Mouse (Mus musculus) embryonic facial prominence, embryonic 13.5 days (tissue): ENCODE results near the gene S100b. TPM values are rescaled to one million over a fixed set of nuclear protein-coding genes. Genes with fewer than 3 reads are reported as not detected.

Source experiments
- ATAC-seq: fragments of 200-750 bp; cut with Nextera tagmentation; 2 replicates; pipeline ENCODE4 v1.8.0; 2017; ENCODE audit warnings: low read depth; ENCODE audit not compliant: insufficient number of reproducible peaks, insufficient read depth, low FRiP score, low TSS enrichment
- H3K27ac ChIP-seq: fragments of 300-500 bp; sonication (generic); 2 replicates; pipeline ENCODE4 v1.5.1; 2015; ENCODE audit warnings: moderate library complexity, mild to moderate bottlenecking, inconsistent platforms
- H3K27me3 ChIP-seq: fragments of 300-500 bp; sonication (generic); 2 replicates; pipeline ENCODE4 v1.6.1; 2015; ENCODE audit warnings: mild to moderate bottlenecking, inconsistent platforms
- H3K36me3 ChIP-seq: fragments of 300-500 bp; sonication (generic); 2 replicates; pipeline ENCODE4 v1.6.1; 2015; ENCODE audit warnings: mild to moderate bottlenecking, inconsistent platforms
- H3K4me1 ChIP-seq: fragments of 300-500 bp; sonication (generic); 2 replicates; pipeline ENCODE4 v1.6.1; 2015; ENCODE audit warnings: inconsistent platforms
- H3K4me2 ChIP-seq: fragments of 300-500 bp; sonication (generic); 2 replicates; pipeline ENCODE4 v1.6.1; 2015; ENCODE audit warnings: moderate library complexity, mild to moderate bottlenecking, inconsistent platforms
- H3K4me3 ChIP-seq: fragments of 300-500 bp; sonication (generic); 2 replicates; pipeline ENCODE4 v1.5.1; 2015; ENCODE audit warnings: mild to moderate bottlenecking, inconsistent platforms
- H3K9ac ChIP-seq: fragments of 300-500 bp; sonication (generic); 2 replicates; pipeline ENCODE4 v1.6.1; 2015; ENCODE audit warnings: mild to moderate bottlenecking, inconsistent platforms
- H3K9me3 ChIP-seq: fragments of 300-500 bp; sonication (generic); 2 replicates; pipeline ENCODE4 v1.6.1; 2016; ENCODE audit warnings: inconsistent platforms
- WGBS: fragments of 180-500 bp; shearing (Covaris S2); methylation state at CpG from one replicate; pipeline ENCODE4 v1.1.7; 2015; ENCODE audit warnings: mixed read lengths; 5-methylcytosine and 5-hydroxymethylcytosine counted together
- polyA plus RNA-seq: library from polyadenylated mRNA; unstranded; fragments of >200 nt; fragmentation: Nextera tagmentation; extraction: Ambion mirVana; gene quantifications from 2 replicates; pipeline ENCODE4 v1.2.1, GENCODE M21; 2015

Gene S100b
- polyA plus RNA-seq, 1 experiment from 2014 or later: 5.7 TPM

GRCm38 (mm10) chr10:76239401-76239800 lies 14.3 kb upstream of the S100b start:
- Histone ChIP-seq H3K9ac (no peak overlapping the region), H3K36me3 (peaks cover 7% of the 10 kb centered on the region; the same call in 1 of the 2 replicates), H3K9me3 (no peaks in the 10 kb centered on the region), H3K27me3 (no peaks in the 10 kb centered on the region), H3K27ac (no peak overlapping the region), H3K4me1 (peaks cover 11% of the 10 kb centered on the region), H3K4me2 (no peak overlapping the region), H3K4me3 (no peak overlapping the region)
- WGBS: 63% methylated on average over 4 of the region's 4 CpGs
- ATAC-seq: no peak

GRCm38 (mm10) chr10:76245106-76245505 lies 8.5 kb upstream of the S100b start:
- Histone ChIP-seq H3K27ac (no peak overlapping the region), H3K9me3 (no peaks in the 10 kb centered on the region), H3K4me1 (peaks cover 14% of the 10 kb centered on the region), H3K4me2 (no peak overlapping the region), H3K4me3 (no peak overlapping the region), H3K36me3 (no peaks in the 10 kb centered on the region), H3K27me3 (no peaks in the 10 kb centered on the region), H3K9ac (no peak overlapping the region)
- no peak for ATAC-seq
- 76% methylated on average over 2 of the region's 2 CpGs for WGBS

- H3K27me3 ChIP-seq: no peaks in the 10 kb centered on the region
- no peak overlapping the region for H3K4me2 ChIP-seq
- no peak overlapping the region for H3K4me3 ChIP-seq
- H3K27ac ChIP-seq: no peak overlapping the region
- no peaks in the 10 kb centered on the region for H3K36me3 ChIP-seq
- H3K9me3 ChIP-seq: no peaks in the 10 kb centered on the region
- no peak overlapping the region for H3K9ac ChIP-seq
- ATAC-seq: 0 out of 2 replicates have a peak, but pooled peaks have one; percentile 6
- peaks cover 14% of the 10 kb centered on the region for H3K4me1 ChIP-seq
- 54% methylated on average over 4 of the region's 4 CpGs for WGBS
Measured at GRCm38 (mm10) chr10:76246601-76247000, 7.1 kb upstream of the S100b start.

- Histone ChIP-seq H3K36me3 (no peaks in the 10 kb centered on the region), H3K4me2 (peak overlapping the region; percentile 5; the same call in 1 of the 2 replicates), H3K27ac (peak overlapping the region; percentile 23), H3K9me3 (no peaks in the 10 kb centered on the region), H3K4me1 (peaks cover 17% of the 10 kb centered on the region), H3K27me3 (no peaks in the 10 kb centered on the region), H3K4me3 (no peak overlapping the region), H3K9ac (no peak overlapping the region)
- 34% methylated on average over 21 of the region's 21 CpGs for WGBS
- no peak for ATAC-seq
Measured at GRCm38 (mm10) chr10:76247960-76248646, 5.5 kb upstream of the S100b start.

GRCm38 (mm10) chr10:76248647-76248968 lies 5.0 kb upstream of the S100b start:
- H3K4me3 ChIP-seq: no peak overlapping the region
- H3K9ac ChIP-seq: no peak overlapping the region
- H3K36me3 ChIP-seq: no peaks in the 10 kb centered on the region
- 51% methylated on average over 5 of the region's 5 CpGs for WGBS
- ATAC-seq: no peak
- H3K27ac ChIP-seq: peak overlapping the region; percentile 23
- 0 out of 2 replicates have a peak overlapping the region, but pooled peaks have one; percentile 5 for H3K4me2 ChIP-seq
- H3K27me3 ChIP-seq: no peaks in the 10 kb centered on the region
- no peaks in the 10 kb centered on the region for H3K9me3 ChIP-seq
- peaks cover 22% of the 10 kb centered on the region for H3K4me1 ChIP-seq

- H3K9ac ChIP-seq: no peak overlapping the region
- H3K4me3 ChIP-seq: no peak overlapping the region
- H3K4me2 ChIP-seq: no peak overlapping the region
- H3K4me1 ChIP-seq: peaks cover 32% of the 10 kb centered on the region
- H3K36me3 ChIP-seq: no peaks in the 10 kb centered on the region
- H3K27ac ChIP-seq: no peak overlapping the region
- ATAC-seq: no peak
- 84% methylated on average over 7 of the region's 7 CpGs for WGBS
- no peaks in the 10 kb centered on the region for H3K9me3 ChIP-seq
- H3K27me3 ChIP-seq: no peaks in the 10 kb centered on the region
Measured at GRCm38 (mm10) chr10:76250870-76251269, 2.8 kb upstream of the S100b start.

- H3K27ac ChIP-seq: peak overlapping the region; percentile 71
- H3K36me3 ChIP-seq: no peaks in the 10 kb centered on the region
- no peak overlapping the region for H3K4me3 ChIP-seq
- WGBS: 95% methylated on average over 1 of the region's 1 CpGs
- no peaks in the 10 kb centered on the region for H3K27me3 ChIP-seq
- H3K9me3 ChIP-seq: no peaks in the 10 kb centered on the region
- H3K4me2 ChIP-seq: no peak overlapping the region
- 0 out of 2 replicates have a peak overlapping the region, but pooled peaks have one; percentile 27 for H3K9ac ChIP-seq
- H3K4me1 ChIP-seq: peaks cover 28% of the 10 kb centered on the region
- no peak for ATAC-seq
Measured at GRCm38 (mm10) chr10:76253079-76253478, 574 bp upstream of the S100b start.

- H3K36me3 ChIP-seq: no peaks in the 10 kb centered on the region
- WGBS: 75% methylated on average over 6 of the region's 6 CpGs
- H3K27ac ChIP-seq: peak overlapping the region; percentile 33; the same call in 1 of the 2 replicates
Measured at GRCm38 (mm10) chr10:76255617-76256016, 2.0 kb downstream of the S100b start.

GRCm38 (mm10) chr10:76257231-76257630 lies 3.6 kb downstream of the S100b start:
- Histone ChIP-seq H3K36me3 (peaks cover 6% of the 10 kb centered on the region; the same call in 1 of the 2 replicates), H3K27me3 (no peaks in the 10 kb centered on the region), H3K9ac (no peak overlapping the region), H3K4me2 (no peak overlapping the region), H3K4me1 (peaks cover 25% of the 10 kb centered on the region), H3K4me3 (no peak overlapping the region), H3K9me3 (no peaks in the 10 kb centered on the region), H3K27ac (no peak overlapping the region)
- 91% methylated on average over 7 of the region's 7 CpGs for WGBS
- ATAC-seq: no peak

More at GRCm38 (mm10) chr10:76255617-76256016, 2.0 kb downstream of the S100b start:
- H3K9ac ChIP-seq: no peak overlapping the region
- no peaks in the 10 kb centered on the region for H3K27me3 ChIP-seq
- H3K4me2 ChIP-seq: no peak overlapping the region
- H3K4me3 ChIP-seq: no peak overlapping the region
- no peak for ATAC-seq
- no peaks in the 10 kb centered on the region for H3K9me3 ChIP-seq
- H3K4me1 ChIP-seq: peaks cover 25% of the 10 kb centered on the region

- no peak overlapping the region for H3K27ac ChIP-seq
- H3K27me3 ChIP-seq: no peaks in the 10 kb centered on the region
- H3K9me3 ChIP-seq: no peaks in the 10 kb centered on the region
- no peak overlapping the region for H3K4me3 ChIP-seq
- 82% methylated on average over 12 of the region's 12 CpGs for WGBS
- H3K4me1 ChIP-seq: peaks cover 24% of the 10 kb centered on the region
- H3K4me2 ChIP-seq: no peak overlapping the region
- no peak for ATAC-seq
- H3K9ac ChIP-seq: no peak overlapping the region
- H3K36me3 ChIP-seq: peaks cover 9% of the 10 kb centered on the region; the same call in 1 of the 2 replicates
Measured at GRCm38 (mm10) chr10:76257719-76258390, 4.2 kb downstream of the S100b start.

- Histone ChIP-seq H3K27ac (no peak overlapping the region), H3K9me3 (no peaks in the 10 kb centered on the region), H3K4me3 (no peak overlapping the region), H3K27me3 (no peaks in the 10 kb centered on the region), H3K4me2 (no peak overlapping the region), H3K4me1 (peaks cover 10% of the 10 kb centered on the region), H3K36me3 (peaks cover 20% of the 10 kb centered on the region), H3K9ac (no peak overlapping the region)
- no peak for ATAC-seq
- 70% methylated on average over 18 of the region's 18 CpGs for WGBS
Measured at GRCm38 (mm10) chr10:76259566-76260232, 6.0 kb downstream of the S100b start.
